Mouse (Mus musculus) kidney, embryonic 15.5 days (tissue): ENCODE measurements around the gene Armc9. TPM values are rescaled to one million over a fixed set of nuclear protein-coding genes. Genes with fewer than 3 reads are reported as not detected.

Experiments
- ATAC-seq: fragments of 200-750 bp; cut with Nextera tagmentation; replicated peaks from 2 replicates; pipeline ENCODE4 v1.8.0; 2017; ENCODE audit warnings: moderate TSS enrichment; ENCODE audit not compliant: low FRiP score
- H3K27ac ChIP-seq: fragments of 300-500 bp; sonication (generic); 2 replicates; pipeline ENCODE4 v1.5.1; 2015; ENCODE audit warnings: mild to moderate bottlenecking, inconsistent platforms
- H3K27me3 ChIP-seq: fragments of 300-500 bp; sonication (generic); 2 replicates; pipeline ENCODE4 v1.6.1; 2015; ENCODE audit warnings: inconsistent platforms
- H3K36me3 ChIP-seq: fragments of 300-500 bp; sonication (generic); 2 replicates; pipeline ENCODE4 v1.6.1; 2015; ENCODE audit warnings: inconsistent platforms
- H3K4me1 ChIP-seq: fragments of 300-500 bp; sonication (generic); 2 replicates; pipeline ENCODE4 v1.6.1; 2015; ENCODE audit warnings: inconsistent platforms
- H3K4me2 ChIP-seq: fragments of 300-500 bp; sonication (generic); 2 replicates; pipeline ENCODE4 v1.6.1; 2015; ENCODE audit warnings: moderate library complexity, mild to moderate bottlenecking, inconsistent platforms
- H3K4me3 ChIP-seq: fragments of 300-500 bp; sonication (generic); replicated peaks from 2 replicates; pipeline ENCODE4 v1.5.1; 2015; ENCODE audit warnings: mild to moderate bottlenecking, inconsistent platforms
- H3K9ac ChIP-seq: fragments of 300-500 bp; sonication (generic); 2 replicates; pipeline ENCODE4 v1.6.1; 2015; ENCODE audit warnings: mild to moderate bottlenecking, inconsistent platforms
- H3K9me3 ChIP-seq: fragments of 300-500 bp; sonication (generic); replicated peaks from 2 replicates; pipeline ENCODE4 v1.6.1; 2016; ENCODE audit warnings: inconsistent platforms
- WGBS: fragments of 180-500 bp; shearing (Covaris S2); methylation state at CpG from one replicate; pipeline ENCODE4 v1.1.7; 2015; ENCODE audit warnings: mixed read lengths; 5-methylcytosine and 5-hydroxymethylcytosine counted together
- polyA plus RNA-seq: library from polyadenylated mRNA; unstranded; fragments of >200 nt; fragmentation: Nextera tagmentation; extraction: Ambion mirVana; gene quantifications from 2 replicates; pipeline ENCODE4 v1.2.1, GENCODE M21; 2015

The Armc9 gene
- 25.3 and 29.9 TPM in 2 replicates for polyA plus RNA-seq

- ATAC-seq: peak; percentile 99
- peaks cover 15% of the 10 kb centered on the region for H3K4me1 ChIP-seq
- H3K27ac ChIP-seq: peak within 1 kb of the TSS; percentile 89
- H3K9me3 ChIP-seq: no peaks in the 10 kb centered on the region
- H3K9ac ChIP-seq: peak within 1 kb of the TSS; percentile 75
- peak within 1 kb of the TSS; percentile 81 for H3K4me2 ChIP-seq
- WGBS: 4% methylated on average over 40 of the region's 40 CpGs
- peak within 1 kb of the TSS; percentile 92 for H3K4me3 ChIP-seq
- no peaks in the 10 kb centered on the region for H3K27me3 ChIP-seq
- peaks cover 16% of the 10 kb centered on the region for H3K36me3 ChIP-seq
Observed at GRCm38 (mm10) chr1:86154133-86154823, at the start of gene Armc9. Armc9 (plus strand) TSS chr1:86154780.

GRCm38 (mm10) chr1:86105054-86105453 is 49.5 kb upstream of the Armc9 start:
- H3K9ac ChIP-seq: no peak overlapping the region
- H3K9me3 ChIP-seq: no peaks in the 10 kb centered on the region
- no peak overlapping the region for H3K4me2 ChIP-seq
- no peak for ATAC-seq
- H3K27ac ChIP-seq: no peak overlapping the region
- H3K4me1 ChIP-seq: no peaks in the 10 kb centered on the region
- WGBS: 93% methylated on average over 1 of the region's 1 CpGs
- H3K4me3 ChIP-seq: no peak overlapping the region
- peaks cover 25% of the 10 kb centered on the region; the same call in 1 of the 2 replicates for H3K36me3 ChIP-seq
- no peaks in the 10 kb centered on the region for H3K27me3 ChIP-seq

- Histone ChIP-seq H3K27ac (peak within 1 kb of the TSS; percentile 51; the same call in 1 of the 2 replicates), H3K9ac (no peak within 1 kb of the TSS), H3K27me3 (no peaks in the 10 kb centered on the region), H3K4me2 (no peak within 1 kb of the TSS), H3K9me3 (no peaks in the 10 kb centered on the region), H3K4me1 (peaks cover 12% of the 10 kb centered on the region), H3K4me3 (no peak within 1 kb of the TSS), H3K36me3 (peaks cover 16% of the 10 kb centered on the region)
- 30% methylated on average over 6 of the region's 6 CpGs for WGBS
- ATAC-seq: peak; percentile 67; the same call in 1 of the 2 replicates
Observed at GRCm38 (mm10) chr1:86111779-86112178, 42.8 kb upstream of the Armc9 start, which contains the start of gene Htr2b. Htr2b (minus strand) TSS chr1:86111970.

GRCm38 (mm10) chr1:86114141-86114540 is 40.4 kb upstream of the Armc9 start:
- Histone ChIP-seq H3K27ac (no peak overlapping the region), H3K4me2 (no peak overlapping the region), H3K27me3 (no peaks in the 10 kb centered on the region), H3K4me3 (no peak overlapping the region), H3K9me3 (no peaks in the 10 kb centered on the region), H3K4me1 (peaks cover 12% of the 10 kb centered on the region), H3K9ac (no peak overlapping the region), H3K36me3 (peaks cover 27% of the 10 kb centered on the region)
- 67% methylated on average over 3 of the region's 3 CpGs for WGBS
- no peak for ATAC-seq

- Histone ChIP-seq H3K4me3 (no peak overlapping the region), H3K27me3 (no peaks in the 10 kb centered on the region), H3K9me3 (no peaks in the 10 kb centered on the region), H3K27ac (peak overlapping the region; percentile 60; the same call in 1 of the 2 replicates), H3K4me1 (no peaks in the 10 kb centered on the region), H3K36me3 (peaks cover 65% of the 10 kb centered on the region), H3K9ac (no peak overlapping the region), H3K4me2 (no peak overlapping the region)
- WGBS: 56% methylated on average over 4 of the region's 4 CpGs
- peak; percentile 86 for ATAC-seq
Observed at GRCm38 (mm10) chr1:86119549-86119948, 35.0 kb upstream of the Armc9 start.

- peaks cover 88% of the 10 kb centered on the region for H3K36me3 ChIP-seq
- H3K4me1 ChIP-seq: no peaks in the 10 kb centered on the region
- WGBS: 94% methylated on average over 2 of the region's 2 CpGs
- no peaks in the 10 kb centered on the region for H3K27me3 ChIP-seq
- H3K4me2 ChIP-seq: no peak overlapping the region
- H3K9ac ChIP-seq: no peak overlapping the region
- no peak overlapping the region for H3K4me3 ChIP-seq
- ATAC-seq: no peak
- no peak overlapping the region for H3K27ac ChIP-seq
- no peaks in the 10 kb centered on the region for H3K9me3 ChIP-seq
Observed at GRCm38 (mm10) chr1:86126036-86126435, 28.5 kb upstream of the Armc9 start.

GRCm38 (mm10) chr1:86133337-86133736 is 21.2 kb upstream of the Armc9 start, which contains the start of gene Gm21972:
Gm21972 (plus strand) TSS chr1:86133637.
- peaks cover 87% of the 10 kb centered on the region for H3K36me3 ChIP-seq
- ATAC-seq: no peak
- no peak within 1 kb of the TSS for H3K27ac ChIP-seq
- no peak within 1 kb of the TSS for H3K4me2 ChIP-seq
- WGBS: 94% methylated on average over 4 of the region's 4 CpGs
- H3K4me3 ChIP-seq: no peak within 1 kb of the TSS
- H3K27me3 ChIP-seq: no peaks in the 10 kb centered on the region
- no peaks in the 10 kb centered on the region for H3K9me3 ChIP-seq
- no peak within 1 kb of the TSS for H3K9ac ChIP-seq
- H3K4me1 ChIP-seq: no peaks in the 10 kb centered on the region

- Histone ChIP-seq H3K27ac (no peak overlapping the region), H3K4me3 (no peak overlapping the region), H3K9ac (no peak overlapping the region), H3K4me1 (no peaks in the 10 kb centered on the region), H3K36me3 (peaks cover 86% of the 10 kb centered on the region), H3K9me3 (no peaks in the 10 kb centered on the region), H3K27me3 (no peaks in the 10 kb centered on the region), H3K4me2 (no peak overlapping the region)
- whole genome bisulfite sequencing: 90% methylated on average over 6 of the region's 6 CpGs
- ATAC-seq: no peak
Observed at GRCm38 (mm10) chr1:86135315-86135714, 19.3 kb upstream of the Armc9 start.

- Histone ChIP-seq H3K27ac (no peak overlapping the region), H3K27me3 (no peaks in the 10 kb centered on the region), H3K9me3 (no peaks in the 10 kb centered on the region), H3K36me3 (peaks cover 48% of the 10 kb centered on the region), H3K4me3 (no peak overlapping the region), H3K4me2 (no peak overlapping the region), H3K9ac (no peak overlapping the region), H3K4me1 (no peaks in the 10 kb centered on the region)
- ATAC-seq: no peak
- 86% methylated on average over 3 of the region's 3 CpGs for WGBS
Observed at GRCm38 (mm10) chr1:86141081-86141480, 13.5 kb upstream of the Armc9 start.

- Histone ChIP-seq H3K4me1 (no peaks in the 10 kb centered on the region), H3K9me3 (no peaks in the 10 kb centered on the region), H3K27ac (no peak overlapping the region), H3K9ac (no peak overlapping the region), H3K27me3 (no peaks in the 10 kb centered on the region), H3K4me2 (no peak overlapping the region), H3K4me3 (no peak overlapping the region), H3K36me3 (peaks cover 29% of the 10 kb centered on the region)
- ATAC-seq: no peak
- WGBS: 68% methylated on average over 4 of the region's 4 CpGs
Observed at GRCm38 (mm10) chr1:86143165-86143564, 11.4 kb upstream of the Armc9 start.

- 78% methylated on average over 21 of the region's 21 CpGs for WGBS
- no peak overlapping the region for H3K27ac ChIP-seq
- H3K27me3 ChIP-seq: no peaks in the 10 kb centered on the region
- no peaks in the 10 kb centered on the region for H3K4me1 ChIP-seq
- no peak overlapping the region for H3K4me3 ChIP-seq
- no peak for ATAC-seq
- peaks cover 19% of the 10 kb centered on the region for H3K36me3 ChIP-seq
- no peak overlapping the region for H3K4me2 ChIP-seq
- H3K9ac ChIP-seq: no peak overlapping the region
- H3K9me3 ChIP-seq: no peaks in the 10 kb centered on the region
Observed at GRCm38 (mm10) chr1:86144001-86144944, 10.3 kb upstream of the Armc9 start.

GRCm38 (mm10) chr1:86146293-86146692 is 8.3 kb upstream of the Armc9 start:
- no peaks in the 10 kb centered on the region for H3K9me3 ChIP-seq
- H3K36me3 ChIP-seq: peaks cover 3% of the 10 kb centered on the region
- no peak overlapping the region for H3K27ac ChIP-seq
- H3K4me1 ChIP-seq: no peaks in the 10 kb centered on the region
- no peak overlapping the region for H3K9ac ChIP-seq
- WGBS: 70% methylated on average over 5 of the region's 5 CpGs
- no peak overlapping the region for H3K4me3 ChIP-seq
- H3K27me3 ChIP-seq: no peaks in the 10 kb centered on the region
- ATAC-seq: no peak
- no peak overlapping the region for H3K4me2 ChIP-seq
